9 mouse cellular contexts compared by ENCODE assay signal in genomic region chr10:36791771-36792170, GRCm38 (mm10).
DNase-seq lines count a peak whose midpoint lies in the region; ATAC-seq and TF ChIP-seq lines count a peak whose summit lies in the region.
"Had no signal": no experiment of that assay in that cellular context is flagged by ENCODE, and none has a peak within 500 bp of the region (broad histone marks: within the 10 kb centered on the region; RNA-seq: fewer than 3 reads in every experiment).

No protein-coding gene starts in this region.

- no peak overlapping the region for H3K4me3 ChIP-seq in heart, postnatal 0 days (ENCODE audit: low read depth, low read length)
- no peak overlapping the region for H3K4me3 ChIP-seq in hindbrain, embryonic 15.5 days
- H3K4me3 ChIP-seq: liver, embryonic 15.5 days had no signal

- DNase-seq in heart, postnatal 0 days (ENCODE audit: low spot score), result peak; percentile 17
- no peak for DNase-seq in heart, adult 8-10 months (ENCODE audit: low spot score)
- DNase-seq in right cerebral cortex, adult 2 months (ENCODE audit: low spot score in 2 of 2), result peak; percentile 13 to 22
- no peak for DNase-seq in right cerebral cortex, postnatal 4 days
- DNase-seq in B cell, adult 2 months, result no peak
- DNase-seq in thymus, postnatal 36 days, result no peak

- H3K27ac ChIP-seq in heart, postnatal 0 days (ENCODE audit: low read depth), result no peak overlapping the region
- H3K27ac ChIP-seq in hindbrain, embryonic 15.5 days (replicated peaks), result no peak overlapping the region
- H3K27ac ChIP-seq: liver, embryonic 15.5 days had no signal

- no peaks in the 10 kb centered on the region for H3K36me3 ChIP-seq in heart, postnatal 0 days (replicated peaks; ENCODE audit: control insufficient read depth, insufficient read depth, low read length)
- H3K36me3 ChIP-seq in hindbrain, embryonic 15.5 days, result no peaks in the 10 kb centered on the region
- H3K36me3 ChIP-seq: liver, embryonic 15.5 days had no signal

- no peak for ATAC-seq in heart, postnatal 0 days (ENCODE audit: insufficient read depth, low read depth)
- peak; percentile 42; the same call in 1 of the 2 replicates for ATAC-seq in hindbrain, embryonic 15.5 days (ENCODE audit: low FRiP score, low read depth)
- ATAC-seq in CD4-positive, CD25-positive, alpha-beta regulatory T cell, adult 4 months, result no peak

- H3K27me3 ChIP-seq in heart, postnatal 0 days (ENCODE audit: control insufficient read depth, insufficient read depth, low read length), result no peaks in the 10 kb centered on the region
- H3K27me3 ChIP-seq in hindbrain, embryonic 15.5 days, result no peaks in the 10 kb centered on the region
- H3K27me3 ChIP-seq: liver, embryonic 15.5 days had no signal

- peak; percentile 56 for TF ChIP-seq CTCF in heart, postnatal 0 days (IDR thresholded peaks at IDR 0.05; ENCODE audit: low read depth)

- H3K9me3 ChIP-seq in heart, postnatal 0 days (replicated peaks; ENCODE audit: control insufficient read depth, low read length), result no peaks in the 10 kb centered on the region
- no peaks in the 10 kb centered on the region for H3K9me3 ChIP-seq in hindbrain, embryonic 15.5 days
- H3K9me3 ChIP-seq: liver, embryonic 15.5 days had no signal

- no peak overlapping the region for H3K4me2 ChIP-seq in heart, postnatal 0 days (ENCODE audit: low read depth, low read length)
- no peak overlapping the region for H3K4me2 ChIP-seq in hindbrain, embryonic 15.5 days
- H3K4me2 ChIP-seq: liver, embryonic 15.5 days had no signal

- 38% methylated on average over 2 of the region's 2 CpGs for WGBS in heart, postnatal 0 days
- WGBS in hindbrain, embryonic 15.5 days, result 45% methylated on average over 2 of the region's 2 CpGs

- H3K4me1 ChIP-seq in heart, postnatal 0 days (ENCODE audit: control insufficient read depth, insufficient read depth), result no peaks in the 10 kb centered on the region
- H3K4me1 ChIP-seq in hindbrain, embryonic 15.5 days (replicated peaks), result no peaks in the 10 kb centered on the region
- H3K4me1 ChIP-seq: liver, embryonic 15.5 days had no signal

- H3K9ac ChIP-seq in heart, postnatal 0 days (replicated peaks; ENCODE audit: low read depth, low read length), result no peak overlapping the region
- H3K9ac ChIP-seq in hindbrain, embryonic 15.5 days, result no peak overlapping the region
- H3K9ac ChIP-seq: liver, embryonic 15.5 days had no signal

- no peak for TF ChIP-seq EP300 in heart, postnatal 0 days (IDR thresholded peaks at IDR 0.05; ENCODE audit: low read depth)

Comparison
In these comparisons a context has a peak if more than half of its experiments do, and no peak if none do; other contexts are left out.
1. DNase-seq: peak in heart, postnatal 0 days (single experiment) and right cerebral cortex, adult 2 months (2 of 2); none in heart, adult 8-10 months (single experiment), right cerebral cortex, postnatal 4 days (single experiment), B cell, adult 2 months (0 of 2) and thymus, postnatal 36 days (0 of 2).